8 mouse cellular contexts compared by ENCODE assay signal in the genomic region with DNA sequence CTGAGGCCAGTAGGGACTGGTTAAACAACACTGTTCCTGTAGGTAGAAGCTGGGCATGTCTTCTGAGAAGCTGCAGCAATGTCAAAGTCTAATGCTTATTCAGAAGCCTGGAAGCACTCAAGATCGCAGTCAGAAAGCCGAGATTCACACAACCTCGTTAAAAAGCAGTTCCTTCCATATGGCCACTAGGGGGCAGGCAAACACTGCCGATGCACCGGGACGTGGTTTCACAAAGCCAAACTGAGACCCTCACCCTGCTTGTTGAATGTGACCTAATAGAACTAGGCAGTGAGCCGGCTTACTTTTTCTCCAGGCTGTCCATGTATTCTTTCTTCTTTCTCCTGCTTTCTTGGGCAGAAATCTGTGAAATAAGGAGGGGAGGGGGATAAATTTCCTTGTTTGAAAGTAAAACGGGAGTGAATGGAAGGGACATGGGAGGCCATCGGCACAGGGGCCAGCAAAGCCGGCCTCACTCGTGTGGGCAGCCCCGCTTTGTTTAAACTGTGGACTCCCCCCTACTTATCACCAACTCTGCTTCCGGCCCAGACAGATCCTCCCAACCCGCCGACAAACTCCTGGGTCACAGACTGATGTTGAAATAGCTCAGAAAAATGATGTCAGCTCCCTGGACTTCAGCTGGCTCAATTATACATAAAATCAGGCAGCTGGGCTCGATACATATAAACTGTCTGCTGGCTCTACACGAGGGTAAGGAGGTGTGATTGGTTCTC. TPM values are rescaled to one million over a fixed set of nuclear protein-coding genes. Genes with fewer than 3 reads are reported as not detected.
DNase-seq lines count a peak whose midpoint lies in the region; ATAC-seq and TF ChIP-seq lines count a peak whose summit lies in the region.

No protein-coding gene starts in this region.

- H3K4me3 ChIP-seq in hindbrain, embryonic 16.5 days (ENCODE audit: low read length), result no peak overlapping the region
- H3K4me3 ChIP-seq in left cerebral cortex, adult 2 months, result no peak overlapping the region

- 32% methylated on average over 17 of the region's 17 CpGs for WGBS in hindbrain, embryonic 16.5 days

- 0 out of 2 replicates have a peak overlapping the region, but pooled peaks have one; percentile 13 for H3K4me2 ChIP-seq in hindbrain, embryonic 16.5 days (ENCODE audit: low read length)

- no peak overlapping the region for H3K9ac ChIP-seq in hindbrain, embryonic 16.5 days (ENCODE audit: low read depth, low read length)

- H3K27me3 ChIP-seq in hindbrain, embryonic 16.5 days (replicated peaks; ENCODE audit: control insufficient read depth, insufficient read depth, low read length), result no peaks in the 10 kb centered on the region

- H3K9me3 ChIP-seq in hindbrain, embryonic 16.5 days (ENCODE audit: control insufficient read depth, low read length), result no peaks in the 10 kb centered on the region

- 0 out of 2 replicates have a peak, but pooled peaks cover 2% of the 10 kb centered on the region for H3K4me1 ChIP-seq in hindbrain, embryonic 16.5 days (ENCODE audit: control insufficient read depth, insufficient read depth, low read depth, low read length)

- TF ChIP-seq CTCF in left cerebral cortex, adult 2 months (IDR thresholded peaks at IDR 0.05), result peak; percentile 98

- intact Hi-C loops in left cerebral cortex, adult 2 months (cut with DNase I), result loop anchor here (1.0 to 10.0 kb wide), 2 partner anchors 94 to 710 kb away; no protein-coding TSS in a partner anchor

- DNase-seq in ZHBTc4 (ENCODE audit: low read depth, low spot score), result peak; percentile 87
- peak; percentile 85 to 86 for DNase-seq in cerebellum, postnatal 14 days
- DNase-seq in frontal cortex, postnatal 25 days (ENCODE audit: low spot score in 2 of 2), result peak; percentile 49 to 57
- DNase-seq in left cerebral cortex, adult 2 months (ENCODE audit: extremely low spot score in 1 of 2, low spot score in 2 of 2), result peak; percentile 70 to 72
- peak; percentile 75 to 81 for DNase-seq in right cerebral cortex, adult 2 months (ENCODE audit: low spot score in 2 of 2)
- peak; percentile 77 for DNase-seq in yolk sac, embryonic 10.5 days (ENCODE audit: low spot score)

- peak; percentile 60; the same call in 1 of the 2 replicates for ATAC-seq in hindbrain, embryonic 16.5 days
- peak; percentile 76 for ATAC-seq in megakaryocyte, adult 5-6 weeks (ENCODE audit: poor library complexity, severe bottlenecking)

- no peaks in the 10 kb centered on the region for H3K36me3 ChIP-seq in hindbrain, embryonic 16.5 days (ENCODE audit: control insufficient read depth, insufficient read depth, low read length)

- no peak overlapping the region for H3K27ac ChIP-seq in hindbrain, embryonic 16.5 days (ENCODE audit: low read depth, low read length)
- no peak overlapping the region for H3K27ac ChIP-seq in left cerebral cortex, adult 2 months

RNA-seq across cellular contexts. Expression of gene Dgki, which starts 54.6 kb away (rescaled TPM):
- polyA plus RNA-seq in hindbrain, embryonic 16.5 days (2015; fragmentation: Nextera tagmentation; extraction: Ambion mirVana), result 6.0 and 6.7 TPM in 2 replicates
- total RNA-seq in left cerebral cortex, adult 2 months (2021), result 10 to 100 TPM; 90.5 to 91.1 TPM
- 0.11 TPM in 1 of 2 replicates, not detected in the other for total RNA-seq in megakaryocyte, adult 5-6 weeks (2015)
- not detected in 2 replicates for total RNA-seq in megakaryocyte, adult 5-6 weeks (2017)

Comparison
In these comparisons a context has a peak if more than half of its experiments do, and no peak if none do; other contexts are left out.
1. RNA of gene Dgki, which starts 54.6 kb away (total RNA-seq): 90.5 to 91.1 TPM in left cerebral cortex, adult 2 months; 0.11 TPM in megakaryocyte, adult 5-6 weeks; every median in the first group is over 10 times any median in the second.
2. Peak in every context shown above with its lines, with median percentiles within 50 percentile points of each other: DNase-seq.